Mouse (Mus musculus): ENCODE results near the gene Tmprss7. TPM values are rescaled to one million over a fixed set of nuclear protein-coding genes. Genes with fewer than 3 reads are reported as not detected.

Tmprss7 gene
- polyA plus RNA-seq, 1 experiment from 2014 or later: 0.30 TPM

DNA sequence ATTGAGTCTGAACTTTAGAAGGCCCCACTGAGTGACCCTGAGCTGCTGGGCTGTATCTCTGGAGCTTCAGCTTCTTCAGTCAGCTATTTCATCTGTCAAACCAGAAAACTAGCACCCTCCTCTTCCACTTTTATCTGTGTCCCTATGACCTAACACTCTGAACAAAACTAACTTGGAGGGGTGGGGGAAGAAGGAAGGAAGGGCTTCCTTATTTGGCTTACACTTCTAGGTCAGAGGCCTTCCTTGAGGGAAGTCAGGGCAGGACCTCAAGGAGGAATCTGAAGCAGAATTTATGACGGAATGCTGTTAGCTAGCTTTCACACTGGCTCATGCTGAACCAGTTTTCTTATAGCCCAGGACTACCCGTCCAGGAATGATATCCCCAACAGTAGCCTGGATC, 42.0 kb downstream of the Tmprss7 start:
- no peak overlapping the region for H3K4me2 ChIP-seq (ENCODE audit: low read length)
- no peak overlapping the region for H3K9ac ChIP-seq (ENCODE audit: low read length)
- H3K9me3 ChIP-seq (ENCODE audit: control insufficient read depth, low read length): no peaks in the 10 kb centered on the region
- ATAC-seq (replicated peaks; ENCODE audit: low FRiP score, low TSS enrichment, low read depth) (no peak), DNase-seq (ENCODE audit: low spot score) (no peak)
- no peak overlapping the region for H3K4me3 ChIP-seq (ENCODE audit: low read depth, low read length)
- H3K27me3 ChIP-seq (replicated peaks; ENCODE audit: control insufficient read depth, insufficient read depth, low read length): no peaks in the 10 kb centered on the region
- no peaks in the 10 kb centered on the region for H3K36me3 ChIP-seq (ENCODE audit: control insufficient read depth, insufficient read depth, low read length)
- H3K4me1 ChIP-seq (replicated peaks; ENCODE audit: control insufficient read depth, insufficient read depth, low read length): no peaks in the 10 kb centered on the region; the same call in 1 of the 2 replicates
- 48% methylated on average over 2 of the region's 2 CpGs for WGBS
- H3K27ac ChIP-seq (ENCODE audit: low read depth): no peak overlapping the region

- ATAC-seq (replicated peaks; ENCODE audit: low FRiP score, low TSS enrichment, low read depth): peak; percentile 50; the same call in 1 of the 2 replicates
- Histone ChIP-seq H3K4me1 (replicated peaks; ENCODE audit: control insufficient read depth, insufficient read depth, low read length) (no peaks in the 10 kb centered on the region), H3K4me2 (ENCODE audit: low read length) (no peak overlapping the region), H3K27me3 (replicated peaks; ENCODE audit: control insufficient read depth, insufficient read depth, low read length) (no peaks in the 10 kb centered on the region), H3K9me3 (ENCODE audit: control insufficient read depth, low read length) (no peaks in the 10 kb centered on the region), H3K27ac (ENCODE audit: low read depth) (no peak overlapping the region), H3K36me3 (ENCODE audit: control insufficient read depth, insufficient read depth, low read length) (no peaks in the 10 kb centered on the region), H3K4me3 (ENCODE audit: low read depth, low read length) (no peak overlapping the region), H3K9ac (ENCODE audit: low read length) (no peak overlapping the region)
- 59% methylated on average over 6 of the region's 6 CpGs for WGBS
- DNase-seq (ENCODE audit: low spot score): no peak
These were observed 49.1 kb downstream of the Tmprss7 start for GRCm38 (mm10) chr16:45644380-45644779.

GRCm38 (mm10) chr16:45643944-45644343, 49.5 kb downstream of the Tmprss7 start:
- Histone ChIP-seq H3K36me3 (ENCODE audit: control insufficient read depth, insufficient read depth, low read length) (no peaks in the 10 kb centered on the region), H3K9me3 (ENCODE audit: control insufficient read depth, low read length) (no peaks in the 10 kb centered on the region), H3K27ac (ENCODE audit: low read depth) (no peak overlapping the region), H3K4me3 (ENCODE audit: low read depth, low read length) (no peak overlapping the region), H3K4me2 (ENCODE audit: low read length) (no peak overlapping the region), H3K4me1 (replicated peaks; ENCODE audit: control insufficient read depth, insufficient read depth, low read length) (no peaks in the 10 kb centered on the region), H3K9ac (ENCODE audit: low read length) (no peak overlapping the region), H3K27me3 (replicated peaks; ENCODE audit: control insufficient read depth, insufficient read depth, low read length) (no peaks in the 10 kb centered on the region)
- DNase-seq (ENCODE audit: low spot score) (no peak), ATAC-seq (replicated peaks; ENCODE audit: low FRiP score, low TSS enrichment, low read depth) (no peak)
- 85% methylated on average over 3 of the region's 3 CpGs for WGBS

DNA sequence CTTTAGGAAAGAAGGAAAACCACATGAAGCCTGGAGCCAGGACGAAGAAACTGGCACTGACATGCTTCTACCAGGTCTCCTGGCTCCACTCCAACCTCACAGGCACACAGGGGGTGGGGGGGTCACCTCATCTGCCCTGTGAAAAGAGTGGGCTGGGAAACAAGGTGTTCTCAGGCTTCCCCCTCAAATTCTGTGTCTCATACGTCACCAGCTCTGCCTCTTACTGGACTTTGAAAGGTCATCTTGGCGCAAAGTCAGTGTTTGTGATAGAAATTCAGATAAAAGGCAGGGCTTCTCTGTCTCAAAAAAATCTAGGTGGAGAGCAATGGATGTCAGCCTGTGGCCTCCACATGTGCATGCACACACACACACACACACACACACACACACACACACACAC, 52.2 kb downstream of the Tmprss7 start:
- no peak overlapping the region for H3K9ac ChIP-seq (ENCODE audit: low read length)
- 59% methylated on average over 3 of the region's 3 CpGs for WGBS
- H3K36me3 ChIP-seq (ENCODE audit: control insufficient read depth, insufficient read depth, low read length): no peaks in the 10 kb centered on the region
- no peaks in the 10 kb centered on the region for H3K4me1 ChIP-seq (replicated peaks; ENCODE audit: control insufficient read depth, insufficient read depth, low read length)
- DNase-seq (ENCODE audit: low spot score): no peak
- no peaks in the 10 kb centered on the region for H3K27me3 ChIP-seq (replicated peaks; ENCODE audit: control insufficient read depth, insufficient read depth, low read length)
- no peaks in the 10 kb centered on the region for H3K9me3 ChIP-seq (ENCODE audit: control insufficient read depth, low read length)
- no peak overlapping the region for H3K4me2 ChIP-seq (ENCODE audit: low read length)
- no peak for ATAC-seq (replicated peaks; ENCODE audit: low FRiP score, low TSS enrichment, low read depth)
- H3K27ac ChIP-seq (ENCODE audit: low read depth): no peak overlapping the region
- no peak overlapping the region for H3K4me3 ChIP-seq (ENCODE audit: low read depth, low read length)

DNA sequence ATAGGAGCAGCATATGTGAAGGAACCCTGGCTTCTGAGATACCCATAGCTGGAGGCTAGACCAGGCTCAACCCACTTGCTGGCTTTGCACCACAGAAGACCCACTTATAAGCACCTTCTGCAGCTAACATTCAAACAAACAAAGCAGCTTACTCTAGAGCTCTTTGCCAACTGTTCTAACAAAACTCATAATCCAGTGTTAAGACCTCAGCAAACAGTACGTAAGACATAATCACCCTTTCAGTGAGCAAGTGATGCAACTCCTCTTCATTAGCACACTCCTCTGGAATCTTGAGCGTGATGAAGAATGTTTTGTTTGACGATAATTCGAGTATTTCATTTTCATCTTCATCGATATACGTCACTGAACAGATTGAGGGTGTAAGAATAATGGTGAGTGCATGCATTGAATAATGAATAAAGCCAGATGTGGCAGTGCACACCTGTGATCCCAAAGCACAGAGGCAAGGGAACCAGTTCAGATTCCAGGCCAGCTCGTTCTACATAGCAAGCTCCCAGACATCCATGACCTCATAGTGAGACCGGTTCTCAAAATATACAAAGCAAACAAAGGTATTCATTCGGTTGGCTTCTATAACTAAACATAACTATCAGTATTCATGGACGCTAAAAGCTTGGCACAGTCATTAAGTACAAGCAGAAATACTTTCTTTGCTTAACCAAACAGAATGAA, 53.2 kb downstream of the Tmprss7 start:
- H3K4me1 ChIP-seq (replicated peaks; ENCODE audit: control insufficient read depth, insufficient read depth, low read length): no peaks in the 10 kb centered on the region
- no peak overlapping the region for H3K27ac ChIP-seq (ENCODE audit: low read depth)
- H3K27me3 ChIP-seq (replicated peaks; ENCODE audit: control insufficient read depth, insufficient read depth, low read length): no peaks in the 10 kb centered on the region
- no peaks in the 10 kb centered on the region for H3K9me3 ChIP-seq (ENCODE audit: control insufficient read depth, low read length)
- no peaks in the 10 kb centered on the region for H3K36me3 ChIP-seq (ENCODE audit: control insufficient read depth, insufficient read depth, low read length)
- H3K4me3 ChIP-seq (ENCODE audit: low read depth, low read length): no peak overlapping the region
- ATAC-seq (replicated peaks; ENCODE audit: low FRiP score, low TSS enrichment, low read depth): no peak
- no peak overlapping the region for H3K9ac ChIP-seq (ENCODE audit: low read length)
- DNase-seq (ENCODE audit: low spot score): no peak
- H3K4me2 ChIP-seq (ENCODE audit: low read length): no peak overlapping the region
- WGBS: 74% methylated on average over 10 of the region's 10 CpGs

- ATAC-seq (replicated peaks; ENCODE audit: low FRiP score, low TSS enrichment, low read depth) (no peak), DNase-seq (ENCODE audit: low spot score) (no peak)
- no peaks in the 10 kb centered on the region for H3K9me3 ChIP-seq (ENCODE audit: control insufficient read depth, low read length)
- H3K27ac ChIP-seq (ENCODE audit: low read depth): no peak overlapping the region
- no peaks in the 10 kb centered on the region for H3K36me3 ChIP-seq (ENCODE audit: control insufficient read depth, insufficient read depth, low read length)
- H3K4me2 ChIP-seq (ENCODE audit: low read length): no peak overlapping the region
- H3K4me1 ChIP-seq (replicated peaks; ENCODE audit: control insufficient read depth, insufficient read depth, low read length): no peaks in the 10 kb centered on the region
- no peak overlapping the region for H3K9ac ChIP-seq (ENCODE audit: low read length)
- no peaks in the 10 kb centered on the region for H3K27me3 ChIP-seq (replicated peaks; ENCODE audit: control insufficient read depth, insufficient read depth, low read length)
- H3K4me3 ChIP-seq (ENCODE audit: low read depth, low read length): no peak overlapping the region
- WGBS: 90% methylated on average over 2 of the region's 2 CpGs
These were observed 57.6 kb downstream of the Tmprss7 start for GRCm38 (mm10) chr16:45635826-45636225.

DNA sequence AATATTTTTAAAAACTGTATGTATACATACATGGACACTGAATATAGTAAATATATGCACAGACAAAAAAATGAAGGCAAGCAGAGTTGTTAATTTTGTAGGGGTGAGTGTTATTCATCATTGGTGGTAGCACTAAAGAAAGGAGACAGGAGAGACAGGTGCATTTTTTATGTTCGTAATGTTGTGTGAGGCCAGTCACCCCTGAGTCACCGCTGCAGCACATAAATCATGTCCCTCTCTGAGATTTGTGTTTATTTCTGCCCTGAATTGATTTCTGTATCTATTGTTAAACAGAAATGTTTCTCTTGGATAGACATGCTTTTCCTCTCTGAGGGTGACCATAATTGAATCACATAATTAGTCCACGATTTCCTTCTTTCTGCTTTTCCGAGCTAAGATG, 61.0 kb downstream of the Tmprss7 start:
- H3K27me3 ChIP-seq (replicated peaks; ENCODE audit: control insufficient read depth, insufficient read depth, low read length): no peaks in the 10 kb centered on the region
- H3K9me3 ChIP-seq (ENCODE audit: control insufficient read depth, low read length): no peaks in the 10 kb centered on the region
- 64% methylated on average over 4 of the region's 4 CpGs for WGBS
- DNase-seq (ENCODE audit: low spot score): no peak
- no peak overlapping the region for H3K9ac ChIP-seq (ENCODE audit: low read length)
- ATAC-seq (replicated peaks; ENCODE audit: low FRiP score, low TSS enrichment, low read depth): no peak
- no peaks in the 10 kb centered on the region for H3K36me3 ChIP-seq (ENCODE audit: control insufficient read depth, insufficient read depth, low read length)
- H3K4me3 ChIP-seq (ENCODE audit: low read depth, low read length): no peak overlapping the region
- no peak overlapping the region for H3K27ac ChIP-seq (ENCODE audit: low read depth)
- H3K4me2 ChIP-seq (ENCODE audit: low read length): no peak overlapping the region
- no peaks in the 10 kb centered on the region for H3K4me1 ChIP-seq (replicated peaks; ENCODE audit: control insufficient read depth, insufficient read depth, low read length)

DNA sequence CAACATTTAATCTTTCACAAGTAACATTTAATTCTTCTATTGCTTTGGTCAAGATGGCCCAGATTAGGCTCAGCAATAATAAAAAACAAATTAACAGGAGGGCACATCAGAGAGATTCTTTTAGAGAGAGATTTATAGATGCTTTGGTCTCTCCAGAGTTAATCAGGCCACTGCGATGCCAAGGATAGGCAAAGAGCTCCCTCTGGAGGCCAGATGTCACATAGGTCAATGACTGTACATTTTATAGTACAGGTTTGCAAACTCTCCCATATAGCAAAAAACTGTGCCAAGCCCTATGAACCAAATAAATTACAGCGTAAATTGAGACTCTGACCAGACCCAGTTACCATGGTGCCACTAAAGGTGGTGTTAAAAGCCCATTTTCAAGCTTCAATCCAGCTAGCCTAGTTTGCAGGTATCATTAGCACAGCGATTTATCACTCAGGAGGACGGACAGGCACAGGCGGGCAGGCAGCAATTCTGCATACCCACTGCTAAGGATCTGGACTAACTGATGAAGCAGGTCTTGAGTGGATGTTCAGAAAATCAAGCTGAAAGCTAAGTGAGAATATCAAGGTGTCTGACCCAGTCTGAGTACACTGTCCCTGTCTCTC, 63.0 kb downstream of the Tmprss7 start:
- WGBS: 54% methylated on average over 5 of the region's 5 CpGs
- ATAC-seq (replicated peaks; ENCODE audit: low FRiP score, low TSS enrichment, low read depth): peak; percentile 63; the same call in 1 of the 2 replicates
- H3K4me3 ChIP-seq (ENCODE audit: low read depth, low read length): no peak overlapping the region
- H3K4me2 ChIP-seq (ENCODE audit: low read length): no peak overlapping the region
- H3K9ac ChIP-seq (ENCODE audit: low read length): no peak overlapping the region
- H3K36me3 ChIP-seq (ENCODE audit: control insufficient read depth, insufficient read depth, low read length): no peaks in the 10 kb centered on the region
- H3K27me3 ChIP-seq (replicated peaks; ENCODE audit: control insufficient read depth, insufficient read depth, low read length): no peaks in the 10 kb centered on the region
- no peak overlapping the region for H3K27ac ChIP-seq (ENCODE audit: low read depth)
- no peaks in the 10 kb centered on the region for H3K9me3 ChIP-seq (ENCODE audit: control insufficient read depth, low read length)
- DNase-seq (ENCODE audit: low spot score): peak; percentile 71
- H3K4me1 ChIP-seq (replicated peaks; ENCODE audit: control insufficient read depth, insufficient read depth, low read length): no peaks in the 10 kb centered on the region; the same call in 1 of the 2 replicates
